Mouse (Mus musculus) small intestine, adult 2 months (tissue): ENCODE results near the gene Gm49318. TPM values are rescaled to one million over a fixed set of nuclear protein-coding genes. Genes with fewer than 3 reads are reported as not detected.

Source experiments
- H3K27ac ChIP-seq: fragments of 200-500 bp; 2 replicates; pipeline ENCODE4 v1.5.1; 2012; ENCODE audit warnings: low read depth, low read length, control low read depth, inconsistent platforms; ENCODE audit not compliant: insufficient read depth
- H3K27me3 ChIP-seq: fragments of 200-500 bp; 2 replicates; pipeline ENCODE4 v1.6.1; 2012; ENCODE audit warnings: mild to moderate bottlenecking, moderate library complexity, low read length, inconsistent platforms; ENCODE audit not compliant: control insufficient read depth, insufficient read depth
- H3K36me3 ChIP-seq: fragments of 200-500 bp; 2 replicates; pipeline ENCODE4 v1.6.1; 2012; ENCODE audit warnings: mild to moderate bottlenecking, low read length, control low read depth, inconsistent platforms; ENCODE audit not compliant: control insufficient read depth, insufficient read depth
- H3K4me1 ChIP-seq: fragments of 200-500 bp; 2 replicates; pipeline ENCODE4 v1.6.1; 2012; ENCODE audit warnings: low read length, inconsistent platforms, mixed read lengths; ENCODE audit not compliant: control insufficient read depth, insufficient read depth, insufficient read length
- H3K4me3 ChIP-seq: fragments of 200-500 bp; 2 replicates; pipeline ENCODE4 v1.5.1; 2012; ENCODE audit warnings: low read depth, mild to moderate bottlenecking, control low read depth, inconsistent platforms, low read length, moderate library complexity
- CTCF ChIP-seq: fragments of 200-500 bp; IDR thresholded peaks from 2 replicates; pipeline ENCODE4 v1.5.1; 2012; ENCODE audit warnings: low read depth, mild to moderate bottlenecking, control low read depth, inconsistent platforms, low read length, moderate library complexity, mixed read lengths; ENCODE audit not compliant: insufficient replicate concordance, insufficient read length; ENCODE audit errors: extremely low read depth
- POLR2A ChIP-seq: fragments of 200-500 bp; IDR thresholded peaks from 2 replicates; pipeline ENCODE4 v1.6.1; 2012; ENCODE audit warnings: low read depth, mild to moderate bottlenecking, control low read depth, inconsistent platforms, low read length, moderate library complexity
- WGBS: fragments of 180-500 bp; shearing (Covaris S2); methylation state at CpG from one replicate; pipeline ENCODE4 v1.1.7; 2018; 5-methylcytosine and 5-hydroxymethylcytosine counted together
- polyA plus RNA-seq: library from polyadenylated mRNA; depleted of rRNA; stranded (reverse); fragments of >200 nt; gene quantifications from 2 replicates; pipeline ENCODE4 v1.2.3, GENCODE M21; 2012

Gm49318 gene
- polyA plus RNA-seq, 1 experiment, result not detected

GRCm38 (mm10) chr9:22030386-22030785, 40.7 kb downstream of the Gm49318 start:
- no peak overlapping the region for H3K27ac ChIP-seq
- H3K36me3 ChIP-seq, result no peaks in the 10 kb centered on the region
- no peak overlapping the region for H3K4me3 ChIP-seq
- no peaks in the 10 kb centered on the region for H3K4me1 ChIP-seq
- TF ChIP-seq POLR2A, result no peak
- no peak for TF ChIP-seq CTCF
- no peaks in the 10 kb centered on the region for H3K27me3 ChIP-seq
- WGBS, result 93% methylated on average over 9 of the region's 9 CpGs

GRCm38 (mm10) chr9:22028467-22028866, 42.6 kb downstream of the Gm49318 start:
- Histone ChIP-seq H3K27ac (no peak overlapping the region), H3K4me1 (no peaks in the 10 kb centered on the region), H3K36me3 (no peaks in the 10 kb centered on the region), H3K4me3 (no peak overlapping the region), H3K27me3 (no peaks in the 10 kb centered on the region)
- no peak for TF ChIP-seq POLR2A
- no peak for TF ChIP-seq CTCF
- WGBS, result 37% methylated on average over 7 of the region's 7 CpGs

GRCm38 (mm10) chr9:22024592-22024991, 46.5 kb downstream of the Gm49318 start:
- Histone ChIP-seq H3K36me3 (no peaks in the 10 kb centered on the region), H3K27ac (no peak overlapping the region), H3K4me3 (no peak overlapping the region), H3K27me3 (no peaks in the 10 kb centered on the region), H3K4me1 (no peaks in the 10 kb centered on the region)
- WGBS, result 64% methylated on average over 8 of the region's 8 CpGs
- TF ChIP-seq POLR2A (no peak), CTCF (no peak)

- H3K27me3 ChIP-seq, result no peaks in the 10 kb centered on the region
- TF ChIP-seq POLR2A, result no peak
- no peak for TF ChIP-seq CTCF
- 65% methylated on average over 7 of the region's 7 CpGs for WGBS
- H3K4me3 ChIP-seq, result no peak overlapping the region
- no peak overlapping the region for H3K27ac ChIP-seq
- H3K36me3 ChIP-seq, result peaks cover 18% of the 10 kb centered on the region
- no peaks in the 10 kb centered on the region for H3K4me1 ChIP-seq
Measured at GRCm38 (mm10) chr9:22017208-22017825, 53.7 kb downstream of the Gm49318 start.

GRCm38 (mm10) chr9:22016245-22016644, 54.8 kb downstream of the Gm49318 start:
- no peak for TF ChIP-seq CTCF
- WGBS, result 76% methylated on average over 10 of the region's 10 CpGs

GRCm38 (mm10) chr9:22012731-22013130, 58.3 kb downstream of the Gm49318 start:
- no peak overlapping the region for H3K4me3 ChIP-seq
- no peaks in the 10 kb centered on the region for H3K27me3 ChIP-seq
- H3K27ac ChIP-seq, result no peak overlapping the region
- H3K36me3 ChIP-seq, result peaks cover 63% of the 10 kb centered on the region
- TF ChIP-seq CTCF, result no peak
- no peak for TF ChIP-seq POLR2A
- no peaks in the 10 kb centered on the region for H3K4me1 ChIP-seq
- 90% methylated on average over 13 of the region's 13 CpGs for WGBS

More at GRCm38 (mm10) chr9:22016245-22016644, 54.8 kb downstream of the Gm49318 start:
- Histone ChIP-seq H3K36me3 (peaks cover 29% of the 10 kb centered on the region), H3K27me3 (no peaks in the 10 kb centered on the region), H3K4me1 (no peaks in the 10 kb centered on the region), H3K27ac (no peak overlapping the region), H3K4me3 (no peak overlapping the region)

- 77% methylated on average over 5 of the region's 5 CpGs for WGBS
- peaks cover 72% of the 10 kb centered on the region for H3K36me3 ChIP-seq
- no peak overlapping the region for H3K27ac ChIP-seq
- TF ChIP-seq CTCF (no peak), POLR2A (no peak)
- no peaks in the 10 kb centered on the region for H3K4me1 ChIP-seq
- no peaks in the 10 kb centered on the region for H3K27me3 ChIP-seq
- no peak overlapping the region for H3K4me3 ChIP-seq
Measured at GRCm38 (mm10) chr9:22011055-22011454, 60.0 kb downstream of the Gm49318 start.
